Mouse (Mus musculus): ENCODE results near the gene Txlnb. TPM values are rescaled to one million over a fixed set of nuclear protein-coding genes. Genes with fewer than 3 reads are reported as not detected.

Gene Txlnb
- polyA plus RNA-seq, 1 experiment from 2014 or later, result 1.3 TPM

GRCm38 (mm10) chr10:17880038-17880437 is 84.0 kb downstream of the Txlnb start:
- Histone ChIP-seq H3K27ac (no peak overlapping the region), H3K4me3 (no peak overlapping the region), H3K36me3 (no peaks in the 10 kb centered on the region), H3K4me1 (no peaks in the 10 kb centered on the region), H3K9ac (no peak overlapping the region), H3K4me2 (no peak overlapping the region), H3K9me3 (no peaks in the 10 kb centered on the region), H3K27me3 (no peaks in the 10 kb centered on the region)
- WGBS, result 88% methylated on average over 3 of the region's 3 CpGs
- no peak for ATAC-seq (ENCODE audit: borderline replicate concordance, extremely low read depth, low FRiP score, low TSS enrichment)

GRCm38 (mm10) chr10:17880724-17881123 is 84.7 kb downstream of the Txlnb start:
- ATAC-seq (ENCODE audit: borderline replicate concordance, extremely low read depth, low FRiP score, low TSS enrichment), result no peak

More at GRCm38 (mm10) chr10:17880724-17881123, 84.7 kb downstream of the Txlnb start:
- no peaks in the 10 kb centered on the region for H3K27me3 ChIP-seq
- WGBS, result 73% methylated on average over 2 of the region's 2 CpGs
- H3K4me3 ChIP-seq, result no peak overlapping the region
- no peaks in the 10 kb centered on the region for H3K36me3 ChIP-seq
- H3K9ac ChIP-seq, result no peak overlapping the region
- no peak overlapping the region for H3K4me2 ChIP-seq
- no peaks in the 10 kb centered on the region for H3K4me1 ChIP-seq
- no peaks in the 10 kb centered on the region for H3K9me3 ChIP-seq
- H3K27ac ChIP-seq, result no peak overlapping the region

Other genes with a start within 250 kb of the Txlnb start
- gene Cited2, start 73.0 kb upstream of the Txlnb start, polyA plus RNA-seq (2015; fragmentation: Nextera tagmentation; extraction: Ambion mirVana), result 32.5 and 32.8 TPM in 2 replicates
- 2.9 and 4.7 TPM in 2 replicates for gene Heca, start 151.8 kb downstream of the Txlnb start, polyA plus RNA-seq (2015; fragmentation: Nextera tagmentation; extraction: Ambion mirVana)
- gene Abracl, start 227.1 kb downstream of the Txlnb start, polyA plus RNA-seq (2015; fragmentation: Nextera tagmentation; extraction: Ambion mirVana), result 127 and 136 TPM in 2 replicates